10 mouse cellular contexts compared by ENCODE assay signal in genomic region chr11:19986443-19986861, GRCm38 (mm10).
DNase-seq lines count a peak whose midpoint lies in the region; ATAC-seq and TF ChIP-seq lines count a peak whose summit lies in the region.
"Had no signal": no experiment of that assay in that cellular context is flagged by ENCODE, and none has a peak within 500 bp of the region (broad histone marks: within the 10 kb centered on the region; RNA-seq: fewer than 3 reads in every experiment).

No protein-coding gene starts in this region.

- H3K4me3 ChIP-seq in gastrocnemius, adult 2 months = peak overlapping the region; percentile 60
- no peak overlapping the region for H3K4me3 ChIP-seq in lung, postnatal 0 days (ENCODE audit: low read depth, low read length)
- H3K4me3 ChIP-seq in limb, embryonic 12.5 days (replicated peaks) = no peak overlapping the region
- H3K4me3 ChIP-seq in stomach, postnatal 0 days (ENCODE audit: low read depth, low read length) = no peak overlapping the region
- no peak overlapping the region for H3K4me3 ChIP-seq in midbrain, embryonic 11.5 days (ENCODE audit: low read depth, low read length)

- TF ChIP-seq EP300 in lung, postnatal 0 days (IDR thresholded peaks at IDR 0.05) = peak; percentile 28; the same call in 1 of the 2 replicates
- no peak for TF ChIP-seq EP300 in stomach, postnatal 0 days (optimal IDR thresholded peaks at IDR 0.05)

- TF ChIP-seq CTCF in gastrocnemius, adult 2 months (IDR thresholded peaks at IDR 0.05) = no peak
- no peak for TF ChIP-seq CTCF in lung, postnatal 0 days (IDR thresholded peaks at IDR 0.05)
- TF ChIP-seq CTCF in stomach, postnatal 0 days (IDR thresholded peaks at IDR 0.05; ENCODE audit: low read depth) = no peak

- peaks cover 21% of the 10 kb centered on the region for H3K4me1 ChIP-seq in lung, postnatal 0 days (ENCODE audit: insufficient read depth, low read depth, low read length)
- H3K4me1 ChIP-seq in limb, embryonic 12.5 days (replicated peaks) = peaks cover 74% of the 10 kb centered on the region
- peaks cover 7% of the 10 kb centered on the region for H3K4me1 ChIP-seq in stomach, postnatal 0 days (replicated peaks; ENCODE audit: control insufficient read depth, insufficient read depth)
- H3K4me1 ChIP-seq in midbrain, embryonic 11.5 days (ENCODE audit: control insufficient read depth, insufficient read depth, low read length) = peaks cover 15% of the 10 kb centered on the region

- ATAC-seq in lung, postnatal 0 days = no peak
- peak; percentile 79 for ATAC-seq in limb, embryonic 12.5 days (ENCODE audit: insufficient number of reproducible peaks, insufficient read depth, low FRiP score, low TSS enrichment, low read depth)
- ATAC-seq in stomach, postnatal 0 days (ENCODE audit: low FRiP score, low TSS enrichment) = no peak
- ATAC-seq in midbrain, embryonic 11.5 days (ENCODE audit: low FRiP score) = no peak

- intact Hi-C loops in gastrocnemius, adult 2 months (cut with DNase I) = loop anchor here (5.0 to 10.0 kb wide), 2 partner anchors 59 to 218 kb away; partner anchors contain the start of gene Rab1a

- H3K27ac ChIP-seq in gastrocnemius, adult 2 months = peak overlapping the region; percentile 84
- peak overlapping the region; percentile 74 for H3K27ac ChIP-seq in lung, postnatal 0 days (ENCODE audit: low read length)
- peak overlapping the region; percentile 76 for H3K27ac ChIP-seq in limb, embryonic 12.5 days
- peak overlapping the region; percentile 69 for H3K27ac ChIP-seq in stomach, postnatal 0 days (replicated peaks)
- no peak overlapping the region for H3K27ac ChIP-seq in midbrain, embryonic 11.5 days (ENCODE audit: low read depth, low read length)

- H3K9ac ChIP-seq in lung, postnatal 0 days (replicated peaks; ENCODE audit: low read depth) = no peak overlapping the region
- H3K9ac ChIP-seq in limb, embryonic 12.5 days (replicated peaks) = no peak overlapping the region
- no peak overlapping the region for H3K9ac ChIP-seq in stomach, postnatal 0 days (ENCODE audit: low read length)
- no peak overlapping the region for H3K9ac ChIP-seq in midbrain, embryonic 11.5 days (ENCODE audit: low read length)

- no peaks in the 10 kb centered on the region for H3K9me3 ChIP-seq in lung, postnatal 0 days (ENCODE audit: low read length)
- 0 out of 2 replicates have a peak, but pooled peaks cover 3% of the 10 kb centered on the region for H3K9me3 ChIP-seq in limb, embryonic 12.5 days
- no peaks in the 10 kb centered on the region for H3K9me3 ChIP-seq in stomach, postnatal 0 days (ENCODE audit: control insufficient read depth, low read length)
- H3K9me3 ChIP-seq in midbrain, embryonic 11.5 days (ENCODE audit: control insufficient read depth, low read length) = no peaks in the 10 kb centered on the region

- 10% methylated on average over 1 of the region's 1 CpGs for WGBS in lung, postnatal 0 days
- WGBS in limb, embryonic 12.5 days = 0% methylated on average over 1 of the region's 1 CpGs
- 3% methylated on average over 1 of the region's 1 CpGs for WGBS in stomach, postnatal 0 days
- 53% methylated on average over 1 of the region's 1 CpGs for WGBS in midbrain, embryonic 11.5 days

- H3K4me2 ChIP-seq in lung, postnatal 0 days (replicated peaks; ENCODE audit: low read depth, low read length) = 0 out of 2 replicates have a peak overlapping the region, but pooled peaks have one; percentile 5
- peak overlapping the region; percentile 47 for H3K4me2 ChIP-seq in limb, embryonic 12.5 days
- H3K4me2 ChIP-seq in stomach, postnatal 0 days (replicated peaks; ENCODE audit: low read depth) = no peak overlapping the region; the same call in 1 of the 2 replicates
- no peak overlapping the region for H3K4me2 ChIP-seq in midbrain, embryonic 11.5 days

- no peaks in the 10 kb centered on the region for H3K27me3 ChIP-seq in lung, postnatal 0 days (replicated peaks; ENCODE audit: insufficient read depth, low read length)
- H3K27me3 ChIP-seq in limb, embryonic 12.5 days = no peaks in the 10 kb centered on the region
- H3K27me3 ChIP-seq in stomach, postnatal 0 days (ENCODE audit: control insufficient read depth, insufficient read depth, low read length) = no peaks in the 10 kb centered on the region
- H3K27me3 ChIP-seq in midbrain, embryonic 11.5 days (ENCODE audit: control insufficient read depth, insufficient read depth, low read length) = no peaks in the 10 kb centered on the region

- DNase-seq in gastrocnemius, adult 2 months = peak; percentile 40
- no peak for DNase-seq in gastrocnemius, adult 18-20 months (ENCODE audit: low spot score)
- peak; percentile 51 for DNase-seq in lung, postnatal 0 days (ENCODE audit: low spot score)
- no peak for DNase-seq in lung, postnatal 14 days
- no peak for DNase-seq in stomach, postnatal 0 days (ENCODE audit: low spot score)
- no peak for DNase-seq in midbrain, embryonic 11.5 days (ENCODE audit: low spot score, missing footprints)
- DNase-seq in frontal cortex, adult 2 months (ENCODE audit: extremely low spot score in 1 of 2, low spot score in 1 of 2) = no peak
- DNase-seq: layer of hippocampus, adult 9-11 months; retina, postnatal 1 day had no signal

- H3K36me3 ChIP-seq in lung, postnatal 0 days (ENCODE audit: insufficient read depth, low read length) = no peaks in the 10 kb centered on the region
- no peaks in the 10 kb centered on the region for H3K36me3 ChIP-seq in limb, embryonic 12.5 days
- no peaks in the 10 kb centered on the region for H3K36me3 ChIP-seq in stomach, postnatal 0 days (ENCODE audit: control insufficient read depth, insufficient read depth, low read length)
- no peaks in the 10 kb centered on the region for H3K36me3 ChIP-seq in midbrain, embryonic 11.5 days (ENCODE audit: control insufficient read depth, insufficient read depth, low read length)

Comparison
In these comparisons a context has a peak if more than half of its experiments do, and no peak if none do; other contexts are left out.
1. DNase-seq: peak in gastrocnemius, adult 2 months (single experiment) and lung, postnatal 0 days (single experiment); none in gastrocnemius, adult 18-20 months (single experiment), lung, postnatal 14 days (single experiment), stomach, postnatal 0 days (single experiment), midbrain, embryonic 11.5 days (single experiment) and frontal cortex, adult 2 months (0 of 2).
2. H3K4me2 ChIP-seq: peak in lung, postnatal 0 days (single experiment) and limb, embryonic 12.5 days (single experiment); none in stomach, postnatal 0 days (single experiment) and midbrain, embryonic 11.5 days (single experiment).